Mouse (Mus musculus) inflammation-experienced regulatory T-cells, adult 16 weeks (primary cell): Measurements from ENCODE around the gene Acd. TPM values are rescaled to one million over a fixed set of nuclear protein-coding genes. Genes with fewer than 3 reads are reported as not detected.

ENCODE experiments used
- polyA plus RNA-seq: library from polyadenylated mRNA; unstranded; fragments of 100-300 nt; shearing (Covaris generic); gene quantifications from one replicate; pipeline ENCODE4 v1.2.1, GENCODE M21; 2017

Acd gene
- 92.3 TPM for polyA plus RNA-seq

DNA sequence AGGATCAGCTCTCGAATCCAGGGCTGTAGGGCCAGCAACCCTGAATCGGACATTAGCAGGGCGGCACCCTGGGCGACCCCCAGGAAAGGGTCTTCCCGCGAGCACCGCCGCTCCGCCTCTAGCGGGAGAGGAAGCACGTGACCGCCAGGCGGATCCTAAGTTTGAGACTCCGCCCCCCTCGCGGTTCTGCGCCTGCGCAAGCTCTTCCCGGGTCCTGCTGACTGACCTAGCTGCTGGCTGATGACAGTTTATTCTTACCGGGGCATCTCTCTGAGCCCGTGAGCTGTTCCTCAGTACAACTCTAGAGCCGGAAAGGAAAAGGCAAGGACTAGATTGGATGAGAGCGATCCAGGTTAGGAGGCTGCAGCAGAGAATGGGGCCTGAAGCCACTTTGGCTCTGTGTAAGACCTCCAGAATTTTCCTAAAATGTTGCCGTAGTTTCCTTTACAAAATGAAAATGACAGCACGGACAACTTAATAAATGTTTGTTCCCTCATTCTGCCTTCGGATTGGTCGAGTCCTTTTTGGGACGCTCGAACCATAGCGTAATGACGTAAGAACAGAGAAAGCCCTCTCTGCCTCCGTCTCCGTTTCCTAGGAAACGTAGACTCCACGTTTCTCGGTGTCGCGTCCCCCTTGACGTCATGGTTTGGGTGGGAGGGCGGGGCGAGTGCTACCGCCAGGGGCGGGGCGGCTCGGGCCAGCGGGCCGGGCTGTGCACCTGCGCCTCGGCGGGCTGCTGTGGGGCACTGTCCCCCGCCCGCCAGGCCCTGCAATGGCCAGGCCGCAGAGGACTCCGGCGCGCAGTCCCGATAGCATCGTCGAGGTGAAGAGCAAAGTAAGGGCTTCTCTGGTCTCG lies at the start of gene Acd, which contains the start of gene Pard6a:
TSS of gene Acd (minus strand) at position 137 of the 859 bp plus-strand sequence.
TSS of gene Pard6a (plus strand) at position 183 of the 859 bp plus-strand sequence.

DNA sequence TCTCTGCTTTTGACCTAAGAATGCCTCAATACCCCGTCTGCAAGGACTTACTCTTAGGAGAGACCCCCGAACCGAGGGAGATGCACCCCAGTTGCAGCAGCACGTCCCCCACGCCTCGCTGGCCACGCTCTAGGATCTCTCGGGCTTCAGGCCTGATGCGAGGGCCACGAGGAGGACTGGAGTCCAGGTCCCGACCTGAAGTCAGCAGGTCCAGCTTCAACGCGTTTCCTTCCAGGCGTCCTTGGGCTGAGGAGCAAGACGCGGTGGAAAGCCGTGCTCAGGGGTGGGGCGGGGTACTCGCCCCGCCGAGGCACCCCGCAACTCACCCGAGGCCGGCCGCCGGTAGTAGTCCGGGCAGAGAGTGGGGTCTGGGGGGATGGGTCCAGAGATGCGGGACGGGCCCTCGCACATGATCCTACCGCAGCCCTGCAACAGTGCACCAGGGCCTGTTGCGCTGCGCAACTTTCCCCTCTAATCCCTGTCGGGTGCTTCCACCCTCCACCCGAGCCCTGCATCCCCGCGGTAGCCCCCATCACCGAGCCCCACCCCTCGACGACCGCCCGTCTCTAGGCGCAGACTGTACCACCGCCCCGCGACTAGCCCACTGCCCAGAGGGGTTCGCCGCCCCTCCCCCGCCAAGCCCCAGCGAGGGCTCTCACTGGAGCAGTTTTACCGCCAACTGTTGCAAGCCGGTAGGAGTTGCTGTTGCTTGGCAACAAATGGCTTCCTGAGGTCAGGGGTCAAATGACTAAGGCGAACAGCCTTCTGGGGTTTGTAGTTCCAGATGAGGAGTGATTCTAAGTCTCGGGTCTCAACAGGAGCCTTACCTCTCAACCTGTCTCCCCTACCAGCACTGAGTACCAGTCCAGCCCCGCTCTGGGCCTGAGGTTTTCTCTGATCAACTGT lies 6.8 kb upstream of the Acd start, which contains the start of the genes 4933405L10Rik and Enkd1:
TSS of gene 4933405L10Rik (plus strand) at position 158 of the 906 bp plus-strand sequence.
TSS of gene Enkd1 (minus strand) at position 713 of the 906 bp plus-strand sequence.

DNA sequence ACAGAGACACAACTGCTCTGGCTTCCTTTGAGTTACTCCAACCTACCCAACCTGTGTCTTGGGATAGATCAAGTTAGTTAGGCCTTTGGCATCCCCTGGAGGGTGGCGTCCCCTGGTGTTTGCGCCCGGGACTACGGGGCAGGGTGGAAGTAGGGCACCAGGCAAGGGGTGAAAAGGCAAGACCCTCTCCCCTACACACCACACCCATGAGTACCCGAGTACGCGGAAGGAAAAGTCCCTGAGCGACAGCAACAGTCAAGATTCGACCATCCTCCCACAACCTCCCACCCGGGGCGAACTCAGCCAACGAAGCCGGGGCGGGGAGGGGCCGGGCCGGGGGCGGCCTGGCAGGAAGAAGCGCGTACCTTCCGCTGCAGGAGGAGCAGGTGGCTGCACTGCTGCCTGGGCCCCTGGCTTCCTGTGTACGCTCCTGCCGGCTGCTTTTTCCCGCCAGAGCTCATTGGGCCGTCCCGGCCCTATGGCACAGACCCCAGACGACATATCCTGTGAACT lies 15.1 kb downstream of the Acd start, which contains the start of gene Carmil2:
TSS of gene Carmil2 (plus strand) at position 479 of the 513 bp plus-strand sequence.

Other genes starting within 250 kb of the Acd start
- gene Tppp3, start 229.6 kb downstream of the Acd start, polyA plus RNA-seq = 0.76 TPM
- 3.5 TPM for gene Zdhhc1, start 204.2 kb downstream of the Acd start, polyA plus RNA-seq
- gene Hsd11b2, start 182.3 kb downstream of the Acd start, polyA plus RNA-seq = not detected
- gene Atp6v0d1, start 135.1 kb downstream of the Acd start, polyA plus RNA-seq = 42.2 TPM
- 18.7 TPM for gene Ripor1, start 95.8 kb downstream of the Acd start, polyA plus RNA-seq
- gene Ctcf, start 64.5 kb downstream of the Acd start, polyA plus RNA-seq = 40.7 TPM
- gene Agrp, start 63.7 kb downstream of the Acd start, polyA plus RNA-seq = 1.6 TPM
- gene Carmil2, start 14.8 kb downstream of the Acd start, polyA plus RNA-seq = 25.6 TPM
- 12.3 TPM for gene Pard6a, start within 50 bp of the Acd start, polyA plus RNA-seq
- 0.35 TPM for gene 4933405L10Rik, start 6.6 kb upstream of the Acd start, polyA plus RNA-seq
- gene Enkd1, start 7.1 kb upstream of the Acd start, polyA plus RNA-seq = 3.7 TPM
- gene Gfod2, start 57.6 kb upstream of the Acd start, polyA plus RNA-seq = 6.3 TPM
- gene Ranbp10, start 126.2 kb upstream of the Acd start, polyA plus RNA-seq = 27.8 TPM
- gene Tsnaxip1, start 126.6 kb upstream of the Acd start, polyA plus RNA-seq = not detected
- 18.1 TPM for gene Cenpt, start 152.2 kb upstream of the Acd start, polyA plus RNA-seq
- 17.4 TPM for gene Thap11, start 154.0 kb upstream of the Acd start, polyA plus RNA-seq
- gene Nutf2, start 159.5 kb upstream of the Acd start, polyA plus RNA-seq = 11.7 TPM
- gene Edc4, start 179.8 kb upstream of the Acd start, polyA plus RNA-seq = 120 TPM
- gene Nrn1l, start 192.5 kb upstream of the Acd start, polyA plus RNA-seq = 2.6 TPM
- 38.1 TPM for gene Pskh1, start 199.3 kb upstream of the Acd start, polyA plus RNA-seq
- 1.9 TPM for gene Ctrl, start 232.8 kb upstream of the Acd start, polyA plus RNA-seq
- gene Psmb10, start 237.3 kb upstream of the Acd start, polyA plus RNA-seq = 505 TPM
- gene Lcat, start 242.3 kb upstream of the Acd start, polyA plus RNA-seq = 0.59 TPM